Mouse (Mus musculus): ENCODE measurements around the gene Susd6.

DNA sequence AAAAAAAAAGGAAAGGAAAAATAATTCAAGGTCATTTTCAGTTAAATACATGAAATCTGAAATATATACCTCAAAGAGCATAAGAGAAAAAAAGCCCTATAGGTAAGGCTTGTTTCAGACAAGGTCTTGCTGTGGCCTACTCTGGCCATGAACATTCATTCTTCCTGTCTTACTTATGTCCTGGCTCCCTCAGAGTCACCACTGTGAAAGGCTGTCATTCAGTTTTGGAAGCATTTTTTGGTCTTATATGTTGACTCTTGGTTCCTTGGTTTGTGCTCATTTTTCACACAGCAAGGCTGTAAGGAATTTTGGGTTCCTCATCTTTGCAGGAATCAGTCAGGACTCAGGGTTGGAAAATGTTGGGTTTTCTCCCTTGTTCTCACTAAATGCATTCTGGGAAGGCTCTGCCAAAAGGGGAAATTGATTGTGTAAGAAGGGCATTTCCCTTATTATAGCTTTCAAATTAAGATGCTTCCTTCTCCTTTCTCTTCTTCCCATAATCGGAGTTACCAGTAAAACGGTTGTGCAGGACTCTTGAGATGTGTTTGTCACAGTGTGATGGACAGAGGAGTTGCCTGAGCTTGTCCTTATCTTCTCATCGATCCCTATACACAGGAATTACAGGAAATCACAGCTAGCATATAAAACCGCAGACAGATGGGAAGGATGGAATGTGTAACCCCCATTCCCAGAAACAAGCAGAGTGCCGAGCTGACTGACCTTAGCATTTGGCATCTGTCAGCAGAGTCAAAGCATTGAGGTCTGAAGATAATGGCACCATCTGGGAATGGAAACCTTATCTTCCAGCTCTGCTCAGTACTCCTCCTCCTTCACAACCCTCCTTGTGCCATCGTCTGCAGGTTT is 21.6 kb downstream of the Susd6 start:
- no peak for TF ChIP-seq CTCF (IDR thresholded peaks at IDR 0.05; ENCODE audit: low read depth, low read length)
- TF ChIP-seq TAL1 (conservative IDR thresholded peaks at IDR 0.05; ENCODE audit: low read depth, low read length): peak; percentile 77
- TF ChIP-seq GATA1 (IDR thresholded peaks at IDR 0.05; ENCODE audit: borderline replicate concordance, low read length): no peak
- no peak for TF ChIP-seq POLR2AphosphoS5 (IDR thresholded peaks at IDR 0.05; ENCODE audit: insufficient replicate concordance, low read depth, low read length)

Measured in G1E (cell line).